Mouse (Mus musculus) embryonic facial prominence, embryonic 14.5 days (tissue): ENCODE results near the gene Zfp260. TPM values are rescaled to one million over a fixed set of nuclear protein-coding genes. Genes with fewer than 3 reads are reported as not detected.
A peak's percentile ranks its signal among the peaks of the same experiment; 100 is the strongest.

ENCODE experiments used
- ATAC-seq: fragments of 200-750 bp; cut with Nextera tagmentation; 2 replicates; pipeline ENCODE4 v1.8.0; 2017; ENCODE audit warnings: low read depth, moderate number of reproducible peaks, moderate TSS enrichment
- DNase-seq: peaks from one replicate; pipeline ENCODE4 v3.0.0-alpha.2; 2015; ENCODE audit warnings: low spot score
- H3K27ac ChIP-seq: fragments of 300-500 bp; sonication (generic); replicated peaks from 2 replicates; pipeline ENCODE4 v1.5.1; 2014; ENCODE audit warnings: low read depth, mild to moderate bottlenecking, low read length, moderate library complexity
- H3K27me3 ChIP-seq: fragments of 300-500 bp; sonication (generic); replicated peaks from 2 replicates; pipeline ENCODE4 v1.6.1; 2014; ENCODE audit warnings: low read length; ENCODE audit not compliant: control insufficient read depth, insufficient read depth
- H3K36me3 ChIP-seq: fragments of 300-500 bp; sonication (generic); 2 replicates; pipeline ENCODE4 v1.6.1; 2014; ENCODE audit warnings: low read length, mixed read lengths; ENCODE audit not compliant: control insufficient read depth, insufficient read depth
- H3K4me1 ChIP-seq: fragments of 300-500 bp; sonication (generic); 2 replicates; pipeline ENCODE4 v1.6.1; 2014; ENCODE audit warnings: antibody characterized with exemption, low read length; ENCODE audit not compliant: control insufficient read depth, insufficient read depth
- H3K4me2 ChIP-seq: fragments of 300-500 bp; sonication (generic); 2 replicates; pipeline ENCODE4 v1.6.1; 2014; ENCODE audit warnings: low read depth, mild to moderate bottlenecking, low read length, moderate library complexity, mixed read lengths
- H3K4me3 ChIP-seq: fragments of 300-500 bp; sonication (generic); 2 replicates; pipeline ENCODE4 v1.5.1; 2014; ENCODE audit warnings: low read depth, mild to moderate bottlenecking, low read length
- H3K9ac ChIP-seq: fragments of 300-500 bp; sonication (generic); 2 replicates; pipeline ENCODE4 v1.6.1; 2014; ENCODE audit warnings: low read depth, mild to moderate bottlenecking, low read length, moderate library complexity, mixed read lengths
- H3K9me3 ChIP-seq: fragments of 300-500 bp; sonication (generic); 2 replicates; pipeline ENCODE4 v1.6.1; 2016; ENCODE audit warnings: low read length; ENCODE audit not compliant: control insufficient read depth
- WGBS: fragments of 180-500 bp; shearing (Covaris S2); extraction: QIAGEN DNeasy Blood & Tissue Kit; methylation state at CpG from one replicate; pipeline ENCODE4 v1.1.7; 2014; 5-methylcytosine and 5-hydroxymethylcytosine counted together
- microRNA-seq: library from miRNA; unstranded; fragments of <30 nt; microRNA quantifications from one replicate; pipeline ENCODE4, GENCODE M21; 2016; ENCODE audit warnings: borderline number of aligned reads
- polyA plus RNA-seq: library from polyadenylated mRNA; unstranded; fragments of >200 nt; fragmentation: Nextera tagmentation; extraction: Ambion mirVana; gene quantifications from 2 replicates; pipeline ENCODE4 v1.2.1, GENCODE M21; 2014

Zfp260 gene
- polyA plus RNA-seq, 1 experiment from 2014 or later: 136 TPM

GRCm38 (mm10) chr7:30143555-30144209, 49.1 kb downstream of the Zfp260 start:
- DNase-seq (peak; percentile 95), ATAC-seq (peak; percentile 97)
- H3K4me3 ChIP-seq: peak overlapping the region; percentile 54
- H3K27me3 ChIP-seq: no peaks in the 10 kb centered on the region
- H3K9me3 ChIP-seq: peaks cover 30% of the 10 kb centered on the region
- H3K4me1 ChIP-seq: peaks cover 3% of the 10 kb centered on the region; the same call in 1 of the 2 replicates
- WGBS: 3% methylated on average over 35 of the region's 35 CpGs
- H3K27ac ChIP-seq: peak overlapping the region; percentile 86
- peak overlapping the region; percentile 62 for H3K4me2 ChIP-seq
- H3K36me3 ChIP-seq: peaks cover 35% of the 10 kb centered on the region
- peak overlapping the region; percentile 70 for H3K9ac ChIP-seq

GRCm38 (mm10) chr7:30147011-30147410, 52.4 kb downstream of the Zfp260 start:
- Histone ChIP-seq H3K4me1 (peaks cover 3% of the 10 kb centered on the region; the same call in 1 of the 2 replicates), H3K27me3 (no peaks in the 10 kb centered on the region), H3K4me2 (no peak overlapping the region), H3K9me3 (peaks cover 63% of the 10 kb centered on the region), H3K27ac (no peak overlapping the region), H3K9ac (no peak overlapping the region), H3K36me3 (peaks cover 52% of the 10 kb centered on the region), H3K4me3 (no peak overlapping the region)
- DNase-seq (no peak), ATAC-seq (no peak)
- WGBS: 92% methylated on average over 5 of the region's 5 CpGs

GRCm38 (mm10) chr7:30154040-30154439, 59.5 kb downstream of the Zfp260 start:
- no peak overlapping the region for H3K9ac ChIP-seq
- H3K36me3 ChIP-seq: peaks cover 83% of the 10 kb centered on the region
- no peak overlapping the region for H3K27ac ChIP-seq
- H3K4me1 ChIP-seq: no peaks in the 10 kb centered on the region
- no peak overlapping the region for H3K4me3 ChIP-seq
- ATAC-seq (no peak), DNase-seq (no peak)
- H3K27me3 ChIP-seq: no peaks in the 10 kb centered on the region
- H3K4me2 ChIP-seq: no peak overlapping the region
- WGBS: 92% methylated on average over 1 of the region's 1 CpGs
- H3K9me3 ChIP-seq: peaks cover 99% of the 10 kb centered on the region

GRCm38 (mm10) chr7:30155507-30155906, 60.9 kb downstream of the Zfp260 start:
- no peak overlapping the region for H3K4me3 ChIP-seq
- H3K36me3 ChIP-seq: peaks cover 86% of the 10 kb centered on the region
- no peak overlapping the region for H3K9ac ChIP-seq
- ATAC-seq: no peak
- DNase-seq: no peak
- H3K27ac ChIP-seq: no peak overlapping the region
- no peak overlapping the region for H3K4me2 ChIP-seq
- H3K27me3 ChIP-seq: no peaks in the 10 kb centered on the region
- no peaks in the 10 kb centered on the region for H3K4me1 ChIP-seq
- peaks cover 97% of the 10 kb centered on the region for H3K9me3 ChIP-seq
- WGBS: 94% methylated on average over 3 of the region's 3 CpGs

Small RNA genes within 50 kb of the gene (microRNA-seq; reads per million reads assigned to microRNA genes)
- gene Gm23368: not detected

Other genes starting within 250 kb of the Zfp260 start
- gene Zfp940, start 241.1 kb upstream of the Zfp260 start, polyA plus RNA-seq: 3.6 and 4.4 TPM in 2 replicates
- 6.4 and 7.1 TPM in 2 replicates for gene Zfp420, start 234.8 kb upstream of the Zfp260 start, polyA plus RNA-seq
- 12.0 and 13.7 TPM in 2 replicates for gene Zfp27, start 188.2 kb upstream of the Zfp260 start, polyA plus RNA-seq
- gene Zfp383, start 186.6 kb upstream of the Zfp260 start, polyA plus RNA-seq: 9.9 and 10.1 TPM in 2 replicates
- gene Zfp74, start 140.7 kb upstream of the Zfp260 start, polyA plus RNA-seq: 8.9 and 10.3 TPM in 2 replicates
- 29.5 and 29.9 TPM in 2 replicates for gene Zfp568, start 110.8 kb upstream of the Zfp260 start, polyA plus RNA-seq
- 4.4 and 6.4 TPM in 2 replicates for gene Zfp14, start 43.4 kb upstream of the Zfp260 start, polyA plus RNA-seq
- gene Zfp82, start 21.9 kb upstream of the Zfp260 start, polyA plus RNA-seq: 6.4 and 7.0 TPM in 2 replicates
- 1.4 and 2.5 TPM in 2 replicates for gene Gm26920, start 4.4 kb upstream of the Zfp260 start, polyA plus RNA-seq
- gene Zfp566, start 4.2 kb upstream of the Zfp260 start, polyA plus RNA-seq: 7.9 and 11.2 TPM in 2 replicates
- 5.8 and 6.5 TPM in 2 replicates for gene Zfp382, start 27.2 kb downstream of the Zfp260 start, polyA plus RNA-seq
- gene Zfp146, start 75.0 kb downstream of the Zfp260 start, polyA plus RNA-seq: 18.1 and 18.4 TPM in 2 replicates
- 7.4 and 17.0 TPM in 2 replicates for gene Cox7a1, start 89.4 kb downstream of the Zfp260 start, polyA plus RNA-seq
- 96.4 and 107 TPM in 2 replicates for gene Capns1, start 104.0 kb downstream of the Zfp260 start, polyA plus RNA-seq
- gene Polr2i, start 137.2 kb downstream of the Zfp260 start, polyA plus RNA-seq: 172 and 180 TPM in 2 replicates
- gene Tbcb, start 137.5 kb downstream of the Zfp260 start, polyA plus RNA-seq: 166 and 169 TPM in 2 replicates
- 1.1 and 1.4 TPM in 2 replicates for gene Ovol3, start 140.9 kb downstream of the Zfp260 start, polyA plus RNA-seq
- gene Thap8, start 185.3 kb downstream of the Zfp260 start, polyA plus RNA-seq: 0.22 and 0.28 TPM in 2 replicates
- 7.5 and 7.7 TPM in 2 replicates for gene Wdr62, start 185.6 kb downstream of the Zfp260 start, polyA plus RNA-seq
- gene Clip3, start 197.0 kb downstream of the Zfp260 start, polyA plus RNA-seq: 51.8 and 58.1 TPM in 2 replicates
- 69.4 and 72.3 TPM in 2 replicates for gene Alkbh6, start 213.9 kb downstream of the Zfp260 start, polyA plus RNA-seq
- gene Syne4, start 220.0 kb downstream of the Zfp260 start, polyA plus RNA-seq: 25.4 and 35.4 TPM in 2 replicates
- gene E130208F15Rik, start 227.0 kb downstream of the Zfp260 start, polyA plus RNA-seq: not detected in 2 replicates
- gene Sdhaf1, start 229.1 kb downstream of the Zfp260 start, polyA plus RNA-seq: 18.8 and 19.5 TPM in 2 replicates